Mouse (Mus musculus) CD4-positive helper T cell, adult 2 months (primary cell): ENCODE results near the gene Arhgef18.
A peak's percentile ranks its signal among the peaks of the same experiment; 100 is the strongest.

ENCODE experiments used
- DNase-seq: peaks from one replicate; pipeline ENCODE4 v3.0.0-alpha.2; 2012; ENCODE audit warnings: low read depth, missing footprints, low spot score

The Arhgef18 gene

GRCm38 (mm10) chr8:3395246-3395645 is 2.4 kb downstream of the Arhgef18 start:
- DNase-seq = no peak

GRCm38 (mm10) chr8:3397597-3397996 is 4.8 kb downstream of the Arhgef18 start:
- DNase-seq = no peak

DNA sequence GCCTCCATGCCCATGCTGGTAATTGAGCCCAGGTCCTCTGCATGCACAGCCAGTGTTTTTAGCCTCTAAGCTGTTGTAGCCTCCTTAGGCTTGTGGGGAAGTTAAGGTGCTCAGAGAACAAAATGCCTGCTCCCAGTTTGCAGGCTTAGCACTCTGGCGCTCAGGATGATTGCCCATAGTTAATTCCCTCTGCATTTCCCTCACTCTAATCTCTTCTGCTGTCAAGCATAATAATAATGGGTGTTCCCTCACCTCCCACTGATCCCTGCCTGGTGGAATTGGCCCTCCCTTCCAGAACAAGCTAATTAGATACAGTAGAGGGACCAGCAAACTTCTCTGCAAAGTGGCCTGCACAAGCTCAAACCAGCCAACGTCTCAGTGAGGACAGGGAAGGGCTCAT is 7.7 kb downstream of the Arhgef18 start:
- no peak for DNase-seq

- no peak for DNase-seq
Observed at GRCm38 (mm10) chr8:3407417-3407816, 14.6 kb downstream of the Arhgef18 start.

DNA sequence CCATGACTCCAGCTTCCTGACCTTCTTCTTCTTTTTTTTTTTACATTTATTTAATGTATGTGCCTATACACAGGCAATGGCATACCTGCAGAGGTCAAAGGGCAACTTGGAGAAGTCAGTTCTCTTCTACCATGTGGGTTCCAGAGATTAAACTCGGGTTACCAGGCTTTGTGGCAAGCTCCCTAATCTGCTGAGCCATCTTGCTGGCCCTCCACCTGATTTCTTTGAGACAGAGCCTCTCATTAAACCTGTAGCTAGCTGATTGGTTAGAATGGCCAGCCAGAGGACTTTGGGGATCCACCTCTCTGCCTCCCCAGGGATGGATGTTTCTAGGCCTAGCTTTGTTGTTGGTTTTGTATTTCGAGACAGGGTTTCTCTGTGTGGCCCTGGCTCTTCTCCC is 18.3 kb downstream of the Arhgef18 start:
- DNase-seq = no peak

DNA sequence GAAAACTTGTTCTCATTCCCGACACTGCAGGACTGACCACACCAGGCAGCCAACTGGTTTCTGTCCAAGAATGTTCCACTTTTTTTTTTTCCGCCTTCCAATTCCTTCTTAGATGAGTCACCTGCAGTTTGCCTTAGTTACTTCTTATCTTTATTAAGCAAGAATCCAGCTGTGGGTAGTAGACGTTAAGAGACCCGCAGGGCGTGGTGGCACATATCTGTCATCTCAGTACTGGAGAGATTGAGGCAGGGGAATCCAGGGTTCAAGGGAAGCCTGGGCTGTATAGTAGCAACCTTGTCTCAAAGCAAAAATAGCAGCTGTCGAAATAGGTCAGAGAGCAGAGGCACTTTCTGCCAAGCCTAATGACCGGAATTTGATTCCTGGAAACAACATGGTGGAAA is 19.1 kb downstream of the Arhgef18 start:
- DNase-seq = no peak

DNA sequence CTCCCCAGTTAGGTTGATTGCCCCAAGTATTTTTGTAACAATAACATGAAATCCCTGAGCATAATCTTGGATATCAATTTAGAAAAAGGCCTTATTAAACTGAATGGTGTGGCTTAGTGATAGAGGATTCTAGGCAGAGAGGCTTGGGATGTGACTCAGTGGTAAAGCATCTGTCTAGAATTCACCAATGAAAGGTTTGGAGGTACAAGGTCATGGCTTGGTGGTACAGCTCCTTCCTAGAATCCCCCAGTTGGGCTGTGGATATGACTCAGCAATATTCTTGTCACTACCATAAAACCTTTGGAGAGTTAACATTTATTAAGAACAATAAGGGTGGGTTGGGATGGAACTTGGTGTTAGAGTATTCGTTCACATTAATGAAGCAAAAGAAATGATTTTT is 20.0 kb downstream of the Arhgef18 start:
- DNase-seq = no peak

DNA sequence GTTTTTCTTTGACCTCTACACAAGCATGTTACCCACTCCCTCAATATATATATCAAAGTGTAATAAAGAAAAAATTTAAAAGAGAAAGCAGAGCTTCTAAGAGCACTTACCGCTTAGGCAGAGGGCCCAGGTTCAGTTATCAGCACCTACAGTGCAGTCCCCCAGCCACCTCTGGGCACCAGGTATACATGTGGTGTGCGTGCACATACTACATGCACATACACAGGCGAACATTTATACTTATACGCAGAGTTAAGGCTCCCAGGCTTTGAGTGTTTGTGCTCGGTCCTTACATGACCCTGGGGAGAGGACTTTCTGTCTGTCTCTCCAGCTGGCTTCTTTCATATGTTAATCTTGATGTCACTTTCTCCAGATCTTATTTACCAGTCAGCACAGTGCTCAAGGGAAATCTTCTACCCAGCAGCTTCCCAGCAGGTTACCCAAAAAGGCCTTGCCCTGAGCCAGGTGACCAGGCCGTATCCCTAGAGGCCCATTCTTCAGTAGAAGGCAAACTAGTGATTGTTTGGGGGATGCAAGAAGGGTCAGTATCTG is 21.9 kb downstream of the Arhgef18 start:
- no peak for DNase-seq

- no peak for DNase-seq
Observed at GRCm38 (mm10) chr8:3415259-3415658, 22.5 kb downstream of the Arhgef18 start.

GRCm38 (mm10) chr8:3415661-3416060 is 22.9 kb downstream of the Arhgef18 start:
- no peak for DNase-seq

DNA sequence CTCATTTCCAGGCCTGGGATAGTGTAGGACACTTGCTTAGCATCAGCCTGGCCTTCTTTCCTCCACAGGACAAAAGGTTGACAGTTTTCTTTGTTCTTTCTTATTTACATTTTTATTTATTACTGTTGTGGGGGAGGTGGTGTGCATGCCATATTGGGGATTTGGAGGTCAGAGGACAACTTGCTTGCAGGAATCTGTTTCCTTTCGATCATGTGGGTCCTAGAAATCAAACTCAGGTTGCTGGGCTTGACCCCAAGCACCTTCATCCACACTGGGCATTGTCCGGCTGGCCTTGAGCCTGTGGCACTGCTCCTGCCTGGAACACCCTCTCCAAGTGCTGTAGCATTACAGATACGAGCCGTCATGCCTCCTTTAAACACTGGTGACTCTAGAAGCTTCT is 24.0 kb downstream of the Arhgef18 start:
- DNase-seq = no peak

DNA sequence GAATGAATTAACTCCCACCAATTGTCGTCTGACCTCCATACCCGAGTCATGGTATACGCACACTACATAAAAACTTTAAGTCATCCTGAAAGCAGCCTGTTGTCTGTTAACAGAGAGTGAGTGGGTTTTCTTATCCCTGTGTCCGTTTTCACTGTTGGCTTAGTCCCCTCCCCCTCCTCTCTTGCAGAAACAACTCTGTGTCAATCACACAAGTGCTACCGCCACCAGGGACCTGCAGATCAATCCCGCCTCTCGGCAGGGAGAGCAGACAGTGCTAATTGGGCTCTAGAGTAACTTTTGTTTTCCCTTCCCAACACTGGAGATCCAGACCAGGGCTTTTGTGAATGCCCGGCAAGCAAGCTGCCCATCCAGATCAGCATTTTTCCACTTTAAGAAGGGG is 24.6 kb downstream of the Arhgef18 start:
- no peak for DNase-seq

DNA sequence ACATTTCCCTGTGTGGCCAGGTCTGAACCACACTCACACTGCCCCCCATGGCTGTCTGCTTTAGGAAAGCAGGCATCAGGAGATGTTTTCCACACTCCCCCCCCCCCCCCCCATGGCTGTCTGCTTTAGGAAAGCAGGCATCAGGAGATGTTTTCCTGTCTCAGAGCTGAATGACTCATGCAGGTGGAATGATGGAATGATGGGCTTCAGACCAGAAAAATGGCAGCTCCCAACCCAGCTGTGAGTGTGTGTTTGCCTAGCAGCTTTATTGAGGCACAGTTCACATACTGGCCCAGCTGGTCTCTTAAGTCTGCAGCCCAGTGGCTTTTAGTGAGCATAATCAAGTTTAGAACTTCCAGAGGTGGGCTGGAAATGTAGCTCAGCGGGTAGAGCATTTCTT is 25.3 kb downstream of the Arhgef18 start:
- no peak for DNase-seq

GRCm38 (mm10) chr8:3420105-3420706 is 27.4 kb downstream of the Arhgef18 start:
- no peak for DNase-seq

- DNase-seq = no peak
Observed at GRCm38 (mm10) chr8:3421507-3421906, 28.7 kb downstream of the Arhgef18 start.

- no peak for DNase-seq
Observed at GRCm38 (mm10) chr8:3425217-3425616, 32.4 kb downstream of the Arhgef18 start.

DNA sequence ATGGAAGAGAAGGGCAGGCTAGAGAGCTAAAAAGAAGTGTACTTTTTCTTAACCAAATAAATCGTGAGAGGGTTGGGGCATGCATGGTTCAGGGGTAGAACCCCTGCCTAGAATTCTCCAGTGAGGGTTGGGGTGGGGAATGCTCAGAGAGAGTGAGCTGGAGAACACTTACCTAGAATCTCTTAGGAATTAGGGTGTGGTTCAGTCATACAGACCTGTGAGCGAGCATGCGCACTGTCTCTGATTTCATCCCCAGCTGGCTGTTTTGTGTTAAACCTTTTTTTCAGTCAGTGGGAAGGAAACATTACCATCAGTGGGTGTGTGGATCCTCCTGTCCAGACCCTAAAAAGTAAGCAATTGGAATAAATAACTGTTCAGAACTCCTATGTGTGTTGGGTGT is 33.4 kb downstream of the Arhgef18 start:
- DNase-seq = no peak

- no peak for DNase-seq
Observed at GRCm38 (mm10) chr8:3428426-3428825, 35.6 kb downstream of the Arhgef18 start.

GRCm38 (mm10) chr8:3429966-3430365 is 37.2 kb downstream of the Arhgef18 start:
- DNase-seq = no peak

GRCm38 (mm10) chr8:3431113-3431512 is 38.3 kb downstream of the Arhgef18 start:
- no peak for DNase-seq

GRCm38 (mm10) chr8:3436492-3436891 is 43.7 kb downstream of the Arhgef18 start:
- DNase-seq = no peak

GRCm38 (mm10) chr8:3439510-3439909 is 46.7 kb downstream of the Arhgef18 start:
- DNase-seq = no peak

DNA sequence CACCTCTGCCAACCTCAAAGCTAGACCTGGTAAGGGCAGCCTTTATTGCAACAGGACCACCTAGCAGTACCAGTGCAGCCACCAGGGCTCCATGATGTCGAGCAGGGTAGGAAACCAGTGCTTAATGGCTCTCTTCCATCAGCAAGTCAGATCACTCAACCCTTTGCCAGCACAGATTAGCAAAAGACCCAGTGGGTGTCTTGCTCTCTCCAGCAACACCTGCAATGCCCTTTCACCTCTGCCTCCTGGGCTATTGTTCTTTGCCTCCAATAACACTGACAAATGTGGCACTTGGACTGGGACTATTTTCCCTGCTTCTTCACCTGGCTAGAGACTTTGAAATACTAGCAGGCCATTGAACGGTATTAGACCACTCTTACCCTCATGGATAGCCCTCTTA is 56.4 kb downstream of the Arhgef18 start:
- no peak for DNase-seq

DNA sequence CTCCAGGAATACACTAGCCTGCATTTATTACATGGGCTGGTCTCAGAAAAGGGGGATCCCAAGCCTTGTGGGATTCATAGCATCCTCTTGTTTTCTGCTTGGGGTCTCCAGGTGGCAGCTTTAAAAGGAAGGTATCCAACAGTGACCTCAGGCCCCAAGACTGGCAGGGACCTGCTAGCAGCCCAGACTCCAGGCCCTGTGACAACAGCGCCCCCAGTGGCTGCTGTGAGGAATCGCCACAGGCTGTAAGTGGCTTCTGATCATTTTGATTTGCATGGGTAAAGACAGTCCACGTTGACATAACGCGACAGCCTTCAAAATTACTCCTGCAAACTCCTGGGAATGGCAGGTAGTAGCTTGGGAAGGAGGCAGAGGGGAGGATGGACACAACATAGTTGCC is 57.9 kb downstream of the Arhgef18 start:
- DNase-seq = peak; percentile 52
